Mouse (Mus musculus): ENCODE data around the gene Rffl.

DNA sequence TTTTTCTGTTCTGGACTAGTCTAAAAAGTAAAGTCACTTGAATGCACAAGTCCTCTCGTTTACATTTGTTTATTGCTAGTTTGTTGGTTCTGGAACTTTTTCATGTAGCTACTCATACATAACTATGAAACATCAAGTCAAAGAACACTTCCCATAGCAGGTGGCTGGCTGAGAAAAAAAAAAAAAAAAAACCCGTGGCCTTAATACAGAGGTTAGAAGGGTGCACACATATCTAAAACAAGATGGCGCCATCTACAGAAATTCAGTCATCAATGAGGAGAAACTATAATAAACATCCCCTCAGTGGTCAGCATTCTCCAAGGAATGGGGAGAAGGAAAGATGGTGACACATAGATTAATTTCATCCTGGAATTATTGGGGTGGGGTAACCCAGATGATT is 63.6 kb downstream of the Rffl start:
- TF ChIP-seq POLR2A (IDR thresholded peaks at IDR 0.05; ENCODE audit: low read depth, low read length) (no peak), CTCF (conservative IDR thresholded peaks at IDR 0.05; ENCODE audit: insufficient read depth, insufficient read length, low read depth, low read length) (no peak)

Measured in kidney, adult 2 months (tissue).